Mouse (Mus musculus) telencephalon, adult 2 months (tissue): ENCODE data around the gene Skap2.

Experiments
- DNase-seq: peaks from one replicate; pipeline ENCODE4 v3.0.0-alpha.2; 2011; ENCODE audit warnings: low read depth, low spot score

Gene Skap2

GRCm38 (mm10) chr6:51894717-51895116, 117.6 kb downstream of the Skap2 start:
- DNase-seq: no peak

GRCm38 (mm10) chr6:51890356-51890755, 122.0 kb downstream of the Skap2 start:
- DNase-seq: no peak

GRCm38 (mm10) chr6:51889824-51890223, 122.5 kb downstream of the Skap2 start:
- DNase-seq: no peak

- no peak for DNase-seq
These were observed 125.4 kb downstream of the Skap2 start for GRCm38 (mm10) chr6:51886902-51887431.

- DNase-seq: peak; percentile 39
These were observed 129.5 kb downstream of the Skap2 start for GRCm38 (mm10) chr6:51882880-51883274.

GRCm38 (mm10) chr6:51882266-51882879, 130.0 kb downstream of the Skap2 start:
- DNase-seq: no peak

GRCm38 (mm10) chr6:51881181-51881968, 131.0 kb downstream of the Skap2 start:
- DNase-seq: no peak

- no peak for DNase-seq
These were observed 131.6 kb downstream of the Skap2 start for GRCm38 (mm10) chr6:51880778-51881177.

- no peak for DNase-seq
These were observed 133.8 kb downstream of the Skap2 start for GRCm38 (mm10) chr6:51878551-51878950.

- no peak for DNase-seq
These were observed 135.4 kb downstream of the Skap2 start for GRCm38 (mm10) chr6:51876841-51877553.

GRCm38 (mm10) chr6:51875884-51876626, 136.3 kb downstream of the Skap2 start:
- no peak for DNase-seq

GRCm38 (mm10) chr6:51874035-51874434, 138.3 kb downstream of the Skap2 start:
- DNase-seq: no peak

GRCm38 (mm10) chr6:51871135-51871534, 141.2 kb downstream of the Skap2 start:
- no peak for DNase-seq

GRCm38 (mm10) chr6:51870294-51870693, 142.1 kb downstream of the Skap2 start:
- DNase-seq: no peak

- no peak for DNase-seq
These were observed 145.8 kb downstream of the Skap2 start for GRCm38 (mm10) chr6:51866596-51866995.

GRCm38 (mm10) chr6:51863508-51863907, 148.8 kb downstream of the Skap2 start:
- DNase-seq: no peak

- DNase-seq: no peak
These were observed 152.0 kb downstream of the Skap2 start for GRCm38 (mm10) chr6:51860300-51860699.

GRCm38 (mm10) chr6:51857821-51858220, 154.5 kb downstream of the Skap2 start:
- DNase-seq: peak; percentile 90

- no peak for DNase-seq
These were observed 159.1 kb downstream of the Skap2 start for GRCm38 (mm10) chr6:51853291-51853690.

GRCm38 (mm10) chr6:51852643-51853042, 159.7 kb downstream of the Skap2 start:
- no peak for DNase-seq

- no peak for DNase-seq
These were observed 160.8 kb downstream of the Skap2 start for GRCm38 (mm10) chr6:51851544-51851943.
